Mouse (Mus musculus) CD4-positive naive resting alpha-beta T cell, adult 76 days (primary cell): ENCODE data around the gene Gm13279. TPM values are rescaled to one million over a fixed set of nuclear protein-coding genes. Genes with fewer than 3 reads are reported as not detected.

Source experiments
- total RNA-seq: library from RNA; stranded (reverse); gene quantifications from one replicate; pipeline ENCODE4 v1.2.4, GENCODE M21; 2023

The Gm13279 gene
- total RNA-seq, 1 experiment from 2014 or later: not detected

Other genes starting within 250 kb of the Gm13279 start
- gene Ifna15, start 239.2 kb upstream of the Gm13279 start, total RNA-seq: not detected
- gene Ifna14, start 225.6 kb upstream of the Gm13279 start, total RNA-seq: not detected
- gene Ifna9, start 205.0 kb upstream of the Gm13279 start, total RNA-seq: not detected
- not detected for gene Ifna12, start 194.0 kb upstream of the Gm13279 start, total RNA-seq
- gene C87499, start 163.0 kb upstream of the Gm13279 start, total RNA-seq: not detected
- gene Ifna13, start 152.9 kb upstream of the Gm13279 start, total RNA-seq: not detected
- not detected for gene Ifna16, start 120.5 kb upstream of the Gm13279 start, total RNA-seq
- gene Ifna2, start 113.5 kb upstream of the Gm13279 start, total RNA-seq: not detected
- not detected for gene Ifnab, start 106.0 kb upstream of the Gm13279 start, total RNA-seq
- gene Gm26566, start 75.6 kb upstream of the Gm13279 start, total RNA-seq: 2.1 TPM
- 46.0 TPM for gene Klhl9, start 74.9 kb upstream of the Gm13279 start, total RNA-seq
- gene Gm13271, start 42.5 kb upstream of the Gm13279 start, total RNA-seq: not detected
- not detected for gene Gm13283, start 37.3 kb upstream of the Gm13279 start, total RNA-seq
- gene Gm13290, start 23.6 kb upstream of the Gm13279 start, total RNA-seq: not detected
- not detected for gene Gm13289, start 20.5 kb upstream of the Gm13279 start, total RNA-seq
- not detected for gene Gm13272, start 17.5 kb upstream of the Gm13279 start, total RNA-seq
- gene Ifnz, start 15.3 kb upstream of the Gm13279 start, total RNA-seq: not detected
- not detected for gene Gm13276, start 11.7 kb upstream of the Gm13279 start, total RNA-seq
- gene Gm13277, start 8.8 kb upstream of the Gm13279 start, total RNA-seq: not detected
- not detected for gene Gm13278, start 5.8 kb upstream of the Gm13279 start, total RNA-seq
- gene Gm13275, start 2.9 kb upstream of the Gm13279 start, total RNA-seq: not detected
- gene Gm13285, start 2.3 kb downstream of the Gm13279 start, total RNA-seq: not detected
- gene Gm13287, start 5.9 kb downstream of the Gm13279 start, total RNA-seq: not detected
- not detected for gene Gm13288, start 8.1 kb downstream of the Gm13279 start, total RNA-seq
- gene Ifna7, start 18.8 kb downstream of the Gm13279 start, total RNA-seq: not detected
- not detected for gene Ifna11, start 22.6 kb downstream of the Gm13279 start, total RNA-seq
- not detected for gene Ifna6, start 30.0 kb downstream of the Gm13279 start, total RNA-seq
- not detected for gene Ifna5, start 38.1 kb downstream of the Gm13279 start, total RNA-seq
- not detected for gene Ifna4, start 44.5 kb downstream of the Gm13279 start, total RNA-seq
- gene Ifna1, start 52.7 kb downstream of the Gm13279 start, total RNA-seq: not detected
- not detected for gene Ifne, start 82.8 kb downstream of the Gm13279 start, total RNA-seq